Mouse (Mus musculus): ENCODE data around the gene Pdlim7. TPM values are rescaled to one million over a fixed set of nuclear protein-coding genes. Genes with fewer than 3 reads are reported as not detected.

Gene Pdlim7
- polyA plus RNA-seq, 1 experiment from 2014 or later, result 187 TPM

DNA sequence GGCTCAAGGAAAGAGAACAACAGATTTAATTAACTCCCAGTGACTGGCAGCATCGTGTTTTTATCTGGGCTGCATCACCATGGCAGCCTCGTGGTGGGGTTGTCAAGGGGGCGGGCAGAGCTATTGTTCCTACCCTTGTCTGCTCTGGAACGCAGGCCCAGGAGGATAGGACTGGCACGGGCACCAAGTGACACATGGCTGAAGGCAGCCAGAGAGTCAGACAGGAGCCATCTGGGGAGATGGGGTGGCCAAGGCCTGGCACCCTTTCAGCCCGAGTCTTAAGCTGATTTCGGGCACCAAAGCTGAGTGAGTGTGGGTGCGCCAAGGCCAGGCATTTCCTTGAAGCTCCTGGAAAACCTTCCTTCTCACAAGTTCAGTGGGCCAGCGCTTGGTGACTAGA, 43.1 kb downstream of the Pdlim7 start:
- Histone ChIP-seq H3K27me3 (replicated peaks) (no peaks in the 10 kb centered on the region), H3K4me2 (replicated peaks) (no peak overlapping the region), H3K4me3 (replicated peaks) (no peak overlapping the region), H3K36me3 (peaks cover 8% of the 10 kb centered on the region), H3K9ac (no peak overlapping the region), H3K27ac (no peak overlapping the region), H3K4me1 (replicated peaks) (peaks cover 27% of the 10 kb centered on the region), H3K9me3 (no peaks in the 10 kb centered on the region)
- 83% methylated on average over 9 of the region's 9 CpGs for WGBS
- ATAC-seq, result no peak

DNA sequence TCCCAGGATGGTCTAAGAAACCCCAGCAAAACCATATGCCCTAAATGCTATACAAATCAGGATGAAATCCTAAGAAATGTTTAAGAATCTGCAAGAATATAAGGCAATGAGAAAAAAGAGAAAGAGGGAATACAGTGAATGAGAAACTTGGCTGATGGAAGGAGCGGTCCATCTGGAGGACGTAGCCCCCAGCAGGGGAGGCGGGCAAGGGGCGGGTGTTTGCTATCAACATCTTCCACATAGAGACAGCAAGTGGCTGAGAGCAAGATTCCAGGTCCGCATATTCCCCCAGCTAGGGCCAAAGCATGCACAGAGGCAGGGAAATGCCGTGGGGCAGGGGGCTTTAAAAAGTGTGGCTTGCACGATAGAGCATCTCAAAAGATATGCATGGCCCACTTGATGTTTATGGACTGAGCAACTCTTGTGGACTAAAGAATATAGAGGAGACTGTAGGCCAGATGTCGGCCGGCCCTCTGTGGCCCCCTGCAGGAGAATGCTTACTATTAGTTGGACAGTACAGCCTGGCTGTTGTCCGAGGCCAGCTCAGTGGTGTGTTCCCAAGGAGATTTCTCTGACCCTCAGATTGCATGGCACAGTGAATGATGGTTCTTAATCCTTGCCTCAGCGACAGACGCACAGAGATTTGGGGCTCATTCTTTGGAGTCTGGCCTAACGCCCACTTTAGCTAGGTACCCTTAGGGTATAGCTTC, 44.5 kb downstream of the Pdlim7 start:
- Histone ChIP-seq H3K27ac (no peak overlapping the region), H3K4me1 (replicated peaks) (peaks cover 40% of the 10 kb centered on the region), H3K9ac (no peak overlapping the region), H3K36me3 (no peaks in the 10 kb centered on the region), H3K4me2 (replicated peaks) (no peak overlapping the region), H3K9me3 (no peaks in the 10 kb centered on the region), H3K27me3 (replicated peaks) (no peaks in the 10 kb centered on the region), H3K4me3 (replicated peaks) (no peak overlapping the region)
- WGBS, result 52% methylated on average over 13 of the region's 13 CpGs
- no peak for ATAC-seq

DNA sequence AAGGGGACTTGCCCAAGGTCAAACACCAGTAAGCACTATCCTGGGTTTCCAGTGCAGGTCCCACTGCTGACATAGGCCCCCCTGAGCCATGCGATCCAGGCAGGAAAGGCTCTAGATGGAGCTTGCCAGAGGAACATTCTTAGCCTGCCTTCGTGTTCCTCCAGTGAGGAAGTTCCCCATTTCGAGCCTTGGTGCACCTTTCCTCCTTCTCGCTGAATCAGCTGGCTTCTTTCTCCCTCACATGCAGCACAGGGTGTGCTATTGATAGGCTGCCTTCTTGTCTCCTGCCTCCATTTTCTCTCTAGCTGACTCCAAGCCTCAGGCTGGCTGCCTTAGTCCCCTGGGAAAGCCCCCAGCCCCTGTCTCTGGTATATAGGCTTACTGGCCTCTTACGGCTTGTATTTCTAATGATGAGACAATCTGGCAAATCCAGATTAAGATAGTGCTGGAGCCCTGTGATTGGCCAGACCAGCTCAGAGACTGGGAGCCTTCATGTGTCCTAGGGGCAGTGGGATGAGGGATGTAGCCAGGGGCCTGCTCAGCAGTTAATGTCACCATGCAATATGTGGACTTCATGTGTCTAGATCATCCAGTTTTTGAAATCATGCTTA, 47.5 kb downstream of the Pdlim7 start:
- Histone ChIP-seq H3K27me3 (replicated peaks) (no peaks in the 10 kb centered on the region), H3K4me1 (replicated peaks) (peaks cover 24% of the 10 kb centered on the region), H3K4me2 (replicated peaks) (no peak overlapping the region), H3K36me3 (0 out of 2 replicates have a peak, but pooled peaks cover 3% of the 10 kb centered on the region), H3K4me3 (replicated peaks) (no peak overlapping the region), H3K9ac (no peak overlapping the region), H3K9me3 (no peaks in the 10 kb centered on the region), H3K27ac (no peak overlapping the region)
- 76% methylated on average over 5 of the region's 5 CpGs for WGBS
- no peak for ATAC-seq

DNA sequence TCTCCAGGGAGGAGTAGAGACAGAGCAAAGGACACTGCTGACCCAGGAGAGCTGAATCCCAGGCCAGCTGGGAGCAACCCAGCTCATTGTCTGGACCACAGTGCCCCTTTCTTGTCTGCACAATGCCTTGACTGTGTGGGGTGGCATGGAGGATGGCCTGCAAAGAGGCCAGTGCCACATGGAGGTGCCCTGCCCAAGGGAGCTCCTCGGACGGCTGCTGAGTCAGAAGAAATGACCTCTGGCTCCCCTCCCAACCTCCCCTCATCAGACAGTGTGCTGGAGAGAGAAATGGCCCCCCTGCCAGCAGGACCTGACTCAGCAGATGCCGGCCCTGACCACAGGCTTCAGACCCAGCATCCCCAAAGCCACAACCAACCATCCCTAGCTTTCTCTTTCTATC, 48.3 kb downstream of the Pdlim7 start:
- peaks cover 20% of the 10 kb centered on the region for H3K4me1 ChIP-seq (replicated peaks)
- H3K4me2 ChIP-seq (replicated peaks), result peak overlapping the region; percentile 98
- no peak overlapping the region for H3K4me3 ChIP-seq (replicated peaks)
- no peaks in the 10 kb centered on the region for H3K27me3 ChIP-seq (replicated peaks)
- 0 out of 2 replicates have a peak, but pooled peaks cover 3% of the 10 kb centered on the region for H3K36me3 ChIP-seq
- no peak overlapping the region for H3K9ac ChIP-seq
- WGBS, result 38% methylated on average over 3 of the region's 3 CpGs
- no peaks in the 10 kb centered on the region for H3K9me3 ChIP-seq
- 0 out of 2 replicates have a peak overlapping the region, but pooled peaks have one; percentile 27 for H3K27ac ChIP-seq
- no peak for ATAC-seq

GRCm38 (mm10) chr13:55464027-55464884, 49.2 kb downstream of the Pdlim7 start, which contains the start of gene Prr7:
Gene Prr7 (plus strand): TSS chr13:55464267.
- Histone ChIP-seq H3K27ac (peak within 1 kb of the TSS; percentile 72), H3K4me1 (replicated peaks) (peaks cover 20% of the 10 kb centered on the region), H3K9me3 (no peaks in the 10 kb centered on the region), H3K36me3 (peaks cover 9% of the 10 kb centered on the region; the same call in 1 of the 2 replicates), H3K9ac (peak within 1 kb of the TSS; percentile 71), H3K27me3 (replicated peaks) (no peaks in the 10 kb centered on the region), H3K4me3 (replicated peaks) (peak within 1 kb of the TSS; percentile 65), H3K4me2 (replicated peaks) (peak within 1 kb of the TSS; percentile 98)
- under 1% methylated on average over 82 of the region's 84 CpGs for WGBS
- peak; percentile 62 for ATAC-seq

GRCm38 (mm10) chr13:55463399-55464026, 50.0 kb downstream of the Pdlim7 start:
- H3K9ac ChIP-seq, result peak overlapping the region; percentile 71; the same call in 1 of the 2 replicates

DNA sequence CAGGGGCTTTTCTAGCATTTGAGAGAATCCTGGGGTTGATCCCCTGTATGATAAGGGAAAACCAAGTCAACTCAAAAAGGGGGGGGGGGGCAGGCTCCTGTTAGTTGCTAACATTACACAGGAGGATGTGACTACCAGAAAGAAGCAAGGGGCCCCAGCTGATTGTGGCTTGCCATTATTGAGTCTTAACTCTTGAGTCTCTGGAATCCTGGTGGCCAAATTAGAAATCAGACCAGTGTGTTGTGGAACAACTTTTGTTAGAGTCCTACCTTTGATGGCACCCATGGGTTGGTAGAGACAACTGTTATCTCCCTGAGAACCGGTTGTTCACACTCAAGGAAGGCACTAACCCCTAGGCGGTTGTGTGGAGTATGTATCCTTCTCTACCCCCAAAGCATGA, 50.5 kb downstream of the Pdlim7 start:
- peaks cover 18% of the 10 kb centered on the region for H3K36me3 ChIP-seq
- no peak overlapping the region for H3K27ac ChIP-seq
- H3K9me3 ChIP-seq, result no peaks in the 10 kb centered on the region
- H3K9ac ChIP-seq, result no peak overlapping the region
- H3K4me2 ChIP-seq (replicated peaks), result no peak overlapping the region
- ATAC-seq, result no peak
- no peak overlapping the region for H3K4me3 ChIP-seq (replicated peaks)
- no peaks in the 10 kb centered on the region for H3K27me3 ChIP-seq (replicated peaks)
- 60% methylated on average over 2 of the region's 2 CpGs for WGBS
- H3K4me1 ChIP-seq (replicated peaks), result peaks cover 20% of the 10 kb centered on the region

More at GRCm38 (mm10) chr13:55463399-55464026, 50.0 kb downstream of the Pdlim7 start:
- WGBS, result 15% methylated on average over 14 of the region's 14 CpGs
- no peaks in the 10 kb centered on the region for H3K9me3 ChIP-seq
- ATAC-seq, result no peak
- no peaks in the 10 kb centered on the region for H3K27me3 ChIP-seq (replicated peaks)
- H3K36me3 ChIP-seq, result peaks cover 15% of the 10 kb centered on the region
- H3K4me3 ChIP-seq (replicated peaks), result peak overlapping the region; percentile 65
- peak overlapping the region; percentile 72; the same call in 1 of the 2 replicates for H3K27ac ChIP-seq
- peak overlapping the region; percentile 98 for H3K4me2 ChIP-seq (replicated peaks)
- H3K4me1 ChIP-seq (replicated peaks), result peaks cover 20% of the 10 kb centered on the region

DNA sequence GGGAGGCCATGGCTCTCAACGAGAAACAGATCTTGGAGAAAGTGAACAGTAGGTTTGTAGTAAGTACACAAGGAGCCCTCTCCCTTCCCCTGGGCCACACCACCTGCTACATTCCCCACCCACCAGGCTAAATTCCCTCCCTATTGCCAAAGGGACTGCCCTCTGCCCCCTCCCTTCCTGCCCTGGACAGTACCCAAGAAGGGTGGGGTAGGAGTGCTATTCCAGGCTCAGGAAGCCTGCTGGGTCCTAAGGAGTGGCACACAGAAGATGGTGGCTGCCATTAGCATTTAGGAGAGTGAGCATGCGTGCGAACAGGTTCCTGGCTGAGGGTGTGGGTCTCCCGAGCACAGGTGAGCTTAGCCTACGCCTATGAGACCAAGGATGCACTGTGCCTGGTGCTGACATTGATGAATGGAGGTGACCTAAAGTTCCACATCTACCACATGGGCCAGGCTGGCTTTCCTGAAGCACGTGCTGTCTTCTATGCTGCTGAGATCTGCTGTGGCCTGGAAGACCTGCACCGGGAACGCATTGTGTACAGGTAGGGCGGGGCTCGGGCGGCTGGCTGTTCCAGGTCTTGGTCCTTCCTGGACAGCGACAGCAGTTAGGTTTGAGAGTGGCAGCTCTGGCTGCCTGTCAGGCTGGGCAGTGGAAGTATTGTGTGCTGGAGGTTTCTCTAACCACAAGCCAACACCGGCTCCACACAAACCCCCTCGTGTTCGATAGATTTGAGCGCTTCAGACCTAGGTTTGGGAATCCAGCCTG, 61.5 kb downstream of the Pdlim7 start:
- ATAC-seq, result 0 out of 2 replicates have a peak, but pooled peaks have one; percentile 9
- 87% methylated on average over 16 of the region's 16 CpGs for WGBS
- no peaks in the 10 kb centered on the region for H3K9me3 ChIP-seq
- H3K9ac ChIP-seq, result no peak overlapping the region
- H3K4me1 ChIP-seq (replicated peaks), result peaks cover 11% of the 10 kb centered on the region
- H3K36me3 ChIP-seq, result peaks cover 48% of the 10 kb centered on the region
- no peaks in the 10 kb centered on the region for H3K27me3 ChIP-seq (replicated peaks)
- H3K27ac ChIP-seq, result no peak overlapping the region
- H3K4me2 ChIP-seq (replicated peaks), result no peak overlapping the region
- no peak overlapping the region for H3K4me3 ChIP-seq (replicated peaks)

DNA sequence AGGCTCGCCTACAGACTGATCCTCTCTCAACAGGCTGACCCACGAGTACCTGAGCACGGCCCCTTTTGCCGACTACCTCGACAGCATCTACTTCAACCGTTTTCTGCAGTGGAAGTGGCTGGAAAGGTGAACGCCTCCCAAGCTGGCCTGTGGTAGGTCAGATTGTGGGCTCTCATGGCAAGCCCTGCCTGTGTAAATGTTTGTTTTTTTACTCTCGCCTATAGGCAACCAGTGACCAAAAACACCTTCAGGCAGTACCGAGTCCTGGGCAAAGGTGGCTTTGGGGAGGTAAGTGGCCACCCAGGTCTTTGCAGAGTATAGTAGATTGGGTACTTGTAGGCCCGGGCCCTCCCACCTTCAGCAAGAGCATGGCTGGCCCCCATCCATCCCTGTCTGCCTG, 62.2 kb downstream of the Pdlim7 start:
- H3K4me3 ChIP-seq (replicated peaks), result no peak overlapping the region
- peaks cover 17% of the 10 kb centered on the region for H3K4me1 ChIP-seq (replicated peaks)
- H3K27me3 ChIP-seq (replicated peaks), result no peaks in the 10 kb centered on the region
- ATAC-seq, result no peak
- no peak overlapping the region for H3K9ac ChIP-seq
- H3K4me2 ChIP-seq (replicated peaks), result no peak overlapping the region
- no peaks in the 10 kb centered on the region for H3K9me3 ChIP-seq
- WGBS, result 87% methylated on average over 10 of the region's 10 CpGs
- H3K36me3 ChIP-seq, result peaks cover 48% of the 10 kb centered on the region
- no peak overlapping the region for H3K27ac ChIP-seq

DNA sequence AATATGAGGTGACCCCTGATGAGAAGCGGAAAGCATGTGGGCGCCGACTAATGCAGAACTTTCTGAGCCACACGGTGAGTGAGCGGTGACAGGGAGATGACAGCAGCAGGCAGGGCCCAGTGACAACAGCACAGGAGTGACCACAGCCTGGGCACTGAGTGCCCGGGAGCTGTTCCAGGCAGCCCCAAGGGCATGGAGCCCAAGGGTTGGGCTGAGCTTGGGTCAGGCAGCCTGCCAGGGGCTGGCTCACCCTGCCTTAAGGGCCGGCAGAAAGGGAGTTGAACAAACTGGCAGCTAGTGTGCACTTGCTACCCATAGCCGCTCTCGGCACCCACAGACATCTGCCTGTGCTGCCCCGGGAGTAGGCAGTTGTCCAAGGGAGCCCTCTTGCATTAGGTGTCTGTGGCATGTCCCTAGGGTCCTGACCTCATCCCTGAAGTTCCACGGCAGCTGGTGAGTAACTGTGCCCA, 62.9 kb downstream of the Pdlim7 start:
- Histone ChIP-seq H3K4me3 (replicated peaks) (no peak overlapping the region), H3K4me2 (replicated peaks) (no peak overlapping the region), H3K9ac (no peak overlapping the region), H3K36me3 (peaks cover 45% of the 10 kb centered on the region), H3K9me3 (no peaks in the 10 kb centered on the region), H3K27ac (no peak overlapping the region), H3K4me1 (replicated peaks) (peaks cover 21% of the 10 kb centered on the region), H3K27me3 (replicated peaks) (no peaks in the 10 kb centered on the region)
- ATAC-seq, result no peak
- WGBS, result 92% methylated on average over 11 of the region's 11 CpGs

All from intestine, embryonic 15.5 days (tissue).